Mouse (Mus musculus) midbrain, embryonic 10.5 days (tissue): ENCODE measurements around the gene Traf5. TPM values are rescaled to one million over a fixed set of nuclear protein-coding genes. Genes with fewer than 3 reads are reported as not detected.

ENCODE experiments used
- DNase-seq: peaks from one replicate; pipeline ENCODE4 v3.0.0-alpha.2; 2017; ENCODE audit warnings: low spot score
- H3K27ac ChIP-seq: fragments of 300-500 bp; sonication (generic); replicated peaks from 2 replicates; pipeline ENCODE4 v1.5.1; 2016; ENCODE audit warnings: mild to moderate bottlenecking
- H3K27me3 ChIP-seq: fragments of 300-500 bp; sonication (generic); 2 replicates; pipeline ENCODE4 v1.6.1; 2016; ENCODE audit warnings: low read depth, mild to moderate bottlenecking; ENCODE audit not compliant: poor library complexity, severe bottlenecking
- H3K36me3 ChIP-seq: fragments of 300-500 bp; sonication (generic); 2 replicates; pipeline ENCODE4 v1.6.1; 2016; ENCODE audit warnings: mild to moderate bottlenecking, moderate library complexity
- H3K4me1 ChIP-seq: fragments of 300-500 bp; sonication (generic); 2 replicates; pipeline ENCODE4 v1.6.1; 2016
- H3K4me3 ChIP-seq: fragments of 300-500 bp; sonication (generic); 2 replicates; pipeline ENCODE4 v1.5.1; 2016; ENCODE audit warnings: mild to moderate bottlenecking, moderate library complexity
- H3K9me3 ChIP-seq: fragments of 300-500 bp; sonication (generic); replicated peaks from 2 replicates; pipeline ENCODE4 v1.6.1; 2016; ENCODE audit warnings: mild to moderate bottlenecking
- WGBS: fragments of 180-500 bp; shearing (Covaris S2); methylation state at CpG from one replicate; pipeline ENCODE4 v1.1.7; 2016; 5-methylcytosine and 5-hydroxymethylcytosine counted together
- polyA plus RNA-seq: library from polyadenylated mRNA; unstranded; fragments of >200 nt; fragmentation: Nextera tagmentation; extraction: Ambion mirVana; gene quantifications from 2 replicates; pipeline ENCODE4 v1.2.1, GENCODE M21; 2016

Traf5 gene
- polyA plus RNA-seq, 1 experiment from 2014 or later, result 3.3 TPM

DNA sequence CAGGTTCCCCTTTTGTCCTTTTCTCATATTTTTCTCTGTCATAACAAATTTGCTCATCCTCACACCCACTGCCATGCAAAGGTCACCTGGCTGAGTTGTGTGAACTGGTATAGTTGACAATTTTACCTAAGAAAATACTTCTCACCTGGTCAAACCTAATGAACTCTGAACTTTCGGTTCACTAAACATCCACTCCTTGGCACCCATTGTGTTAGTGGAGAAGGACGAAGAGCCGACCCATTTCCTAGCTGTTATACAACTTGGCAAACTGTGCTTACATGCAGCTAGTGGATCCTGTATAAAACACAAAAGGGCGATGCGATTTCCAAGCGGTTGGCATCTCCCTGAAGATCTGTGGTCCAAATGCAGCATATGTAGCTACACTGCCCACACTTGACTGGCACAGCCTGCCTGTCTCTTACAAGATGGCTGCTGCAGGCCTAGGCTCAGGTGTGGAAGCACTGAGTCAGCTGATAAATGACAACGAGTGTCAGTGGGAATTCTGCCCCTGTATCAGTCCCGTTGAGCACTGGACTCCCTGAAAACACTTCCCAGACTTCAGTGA is 95.7 kb downstream of the Traf5 start:
- H3K4me1 ChIP-seq, result 0 out of 2 replicates have a peak, but pooled peaks cover 3% of the 10 kb centered on the region
- DNase-seq, result no peak
- no peak overlapping the region for H3K27ac ChIP-seq
- no peak overlapping the region for H3K4me3 ChIP-seq
- H3K9me3 ChIP-seq, result no peaks in the 10 kb centered on the region
- no peaks in the 10 kb centered on the region for H3K27me3 ChIP-seq
- no peaks in the 10 kb centered on the region for H3K36me3 ChIP-seq
- WGBS, result 92% methylated on average over 8 of the region's 8 CpGs

DNA sequence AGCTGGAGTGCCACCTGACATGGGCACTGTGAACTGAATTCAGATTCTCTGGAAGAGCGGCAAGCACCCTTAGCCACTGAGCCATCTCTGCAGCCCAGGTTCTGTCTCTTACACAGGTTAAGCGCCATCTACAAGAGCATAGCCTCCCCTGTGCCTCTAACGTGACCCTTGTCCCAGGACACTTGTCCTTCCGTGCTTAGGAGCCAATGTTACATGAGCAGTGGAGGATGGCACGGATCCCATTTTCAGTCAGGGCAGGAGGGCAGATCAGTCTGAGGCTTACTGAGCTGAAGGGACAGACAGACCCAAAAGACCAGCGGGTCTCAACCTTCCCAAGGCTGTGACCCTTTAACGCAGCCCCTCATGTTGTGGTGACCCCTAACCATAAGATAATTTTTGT is 96.4 kb downstream of the Traf5 start:
- H3K36me3 ChIP-seq, result no peaks in the 10 kb centered on the region
- 93% methylated on average over 7 of the region's 7 CpGs for WGBS
- DNase-seq, result no peak

DNA sequence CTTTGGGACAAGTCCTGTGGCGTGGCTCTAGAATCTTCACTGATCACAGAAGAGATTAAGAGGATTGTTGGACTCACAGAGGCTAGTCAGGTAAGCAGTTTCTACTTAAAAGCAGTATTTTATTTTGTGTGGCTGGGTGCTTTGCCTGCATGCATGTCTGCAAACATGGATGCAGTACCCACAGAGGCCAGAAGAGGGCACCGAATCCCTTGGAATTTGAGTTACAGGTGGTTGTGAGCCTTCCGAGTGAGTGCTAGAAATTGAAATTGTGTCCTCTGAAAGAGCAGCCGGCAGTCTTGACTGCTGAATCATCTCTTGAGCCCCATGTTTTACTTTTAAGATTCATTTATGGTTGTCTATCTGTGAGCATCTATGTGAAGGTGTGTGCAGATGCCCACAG is 96.9 kb downstream of the Traf5 start:
- Histone ChIP-seq H3K27ac (no peak overlapping the region), H3K9me3 (no peaks in the 10 kb centered on the region), H3K27me3 (no peaks in the 10 kb centered on the region), H3K36me3 (no peaks in the 10 kb centered on the region), H3K4me3 (no peak overlapping the region), H3K4me1 (peaks cover 4% of the 10 kb centered on the region; the same call in 1 of the 2 replicates)
- 64% methylated on average over 4 of the region's 4 CpGs for WGBS
- DNase-seq, result peak; percentile 64

More for the DNA sequence above, 96.4 kb downstream of the Traf5 start:
- Histone ChIP-seq H3K4me3 (no peak overlapping the region), H3K27me3 (no peaks in the 10 kb centered on the region), H3K9me3 (no peaks in the 10 kb centered on the region), H3K4me1 (0 out of 2 replicates have a peak, but pooled peaks cover 3% of the 10 kb centered on the region), H3K27ac (no peak overlapping the region)

DNA sequence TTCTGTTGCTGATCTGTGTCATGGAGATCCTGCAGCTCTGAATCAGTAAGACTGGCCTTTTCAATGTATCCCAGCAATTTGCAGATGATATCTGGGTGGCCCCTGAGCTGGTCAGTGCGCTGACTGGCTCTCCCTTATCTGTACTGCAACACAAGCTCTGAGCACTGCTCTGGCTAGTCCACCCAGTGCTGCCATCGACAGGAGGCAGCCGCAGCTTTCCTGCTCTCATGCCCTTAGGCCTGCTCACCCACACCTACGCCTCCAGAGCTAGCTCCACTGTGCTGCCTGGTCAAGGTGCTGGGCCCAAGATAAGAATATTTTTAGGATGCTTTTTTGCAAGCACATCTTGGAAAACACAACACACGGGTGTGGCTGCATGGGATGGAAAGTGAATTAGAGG is 97.9 kb downstream of the Traf5 start:
- Histone ChIP-seq H3K4me1 (peaks cover 6% of the 10 kb centered on the region; the same call in 1 of the 2 replicates), H3K27ac (no peak overlapping the region), H3K27me3 (no peaks in the 10 kb centered on the region), H3K9me3 (no peaks in the 10 kb centered on the region), H3K36me3 (no peaks in the 10 kb centered on the region), H3K4me3 (no peak overlapping the region)
- 72% methylated on average over 5 of the region's 5 CpGs for WGBS
- DNase-seq, result no peak

DNA sequence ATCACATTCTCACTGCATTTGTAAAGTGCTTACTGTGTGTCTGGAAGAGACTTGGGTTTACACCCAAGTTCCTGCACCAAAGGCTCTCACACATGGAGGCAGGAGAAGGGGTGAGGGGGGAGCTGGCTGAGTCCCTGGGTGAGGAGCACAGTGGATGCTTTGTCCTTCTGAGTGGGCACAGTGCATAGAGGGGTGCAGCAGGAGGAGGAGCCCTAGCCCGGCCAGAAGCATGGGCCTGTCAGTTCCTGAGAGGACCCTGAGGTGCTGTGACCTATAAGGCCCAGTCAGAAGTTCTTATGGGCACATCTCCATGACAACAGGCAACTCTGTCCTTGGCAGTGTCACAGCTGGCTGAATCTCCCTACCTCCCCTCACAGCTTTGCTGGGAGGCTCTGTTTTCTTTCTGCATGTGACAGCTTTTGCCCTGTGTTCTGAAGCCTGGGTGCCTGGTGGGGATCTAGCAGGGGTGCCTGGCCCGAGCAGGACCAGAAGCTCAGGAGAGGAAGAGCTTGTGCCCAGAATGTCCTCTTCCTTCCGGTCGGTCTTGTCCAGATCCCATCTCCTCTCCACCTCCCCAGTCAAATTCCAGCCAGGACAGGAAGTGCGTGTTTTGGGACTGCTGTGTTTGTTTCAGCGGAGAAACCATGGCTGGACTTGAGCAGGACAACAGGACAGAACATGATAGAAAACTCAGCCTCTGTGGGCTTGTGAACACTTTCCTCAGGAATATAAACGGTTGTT is 100.1 kb downstream of the Traf5 start:
- Histone ChIP-seq H3K4me1 (peaks cover 9% of the 10 kb centered on the region; the same call in 1 of the 2 replicates), H3K9me3 (no peaks in the 10 kb centered on the region), H3K36me3 (no peaks in the 10 kb centered on the region), H3K4me3 (no peak overlapping the region), H3K27ac (no peak overlapping the region), H3K27me3 (no peaks in the 10 kb centered on the region)
- 78% methylated on average over 7 of the region's 7 CpGs for WGBS
- no peak for DNase-seq

DNA sequence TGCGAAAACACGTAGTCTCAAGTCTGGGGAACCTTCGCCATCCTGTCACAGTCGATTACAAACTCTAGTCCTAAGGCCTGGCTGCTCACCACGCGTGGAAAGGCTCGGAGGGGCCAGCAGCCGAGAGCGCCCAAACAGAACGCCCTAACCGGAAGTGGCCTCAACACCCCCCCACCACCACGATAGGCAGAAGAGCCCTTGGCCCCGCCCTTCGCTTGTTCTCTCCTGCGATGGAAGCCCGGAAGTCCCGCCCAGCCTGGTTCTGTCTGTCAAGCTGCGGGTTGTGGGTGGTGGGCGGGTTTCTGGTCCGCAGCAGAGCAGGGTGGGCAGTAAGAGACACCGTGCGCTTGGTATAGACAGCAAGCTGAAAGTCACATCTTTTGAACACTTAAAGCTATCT is 102.4 kb downstream of the Traf5 start:
- 0% methylated on average over 22 of the region's 22 CpGs for WGBS
- no peaks in the 10 kb centered on the region for H3K36me3 ChIP-seq
- H3K27ac ChIP-seq, result peak overlapping the region; percentile 89

DNA sequence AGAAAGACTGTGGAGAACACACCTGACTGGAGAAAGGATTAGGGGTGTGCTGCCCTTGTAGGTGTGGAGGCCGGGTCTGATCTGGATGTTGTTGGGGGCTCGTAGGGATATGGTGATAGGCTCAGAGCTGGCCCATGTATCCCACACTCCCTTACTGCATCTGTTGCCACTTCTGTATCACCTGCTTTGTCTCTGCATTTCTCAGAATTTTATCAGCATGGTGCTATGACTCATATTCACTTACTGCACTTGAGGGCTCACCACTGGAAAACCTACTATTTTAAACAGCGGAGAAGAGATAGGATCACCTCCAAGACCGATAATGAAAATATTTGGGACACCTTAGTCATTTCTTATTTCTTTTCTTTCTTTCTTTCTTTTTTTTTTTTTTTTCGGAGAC is 103.3 kb downstream of the Traf5 start:
- Histone ChIP-seq H3K36me3 (no peaks in the 10 kb centered on the region), H3K27me3 (peaks cover 13% of the 10 kb centered on the region), H3K27ac (no peak overlapping the region), H3K9me3 (no peaks in the 10 kb centered on the region), H3K4me1 (peaks cover 9% of the 10 kb centered on the region; the same call in 1 of the 2 replicates), H3K4me3 (0 out of 2 replicates have a peak overlapping the region, but pooled peaks have one; percentile 71)
- no peak for DNase-seq
- 91% methylated on average over 5 of the region's 5 CpGs for WGBS

More for the DNA sequence above, 102.4 kb downstream of the Traf5 start:
- Histone ChIP-seq H3K4me3 (peak overlapping the region; percentile 71), H3K9me3 (no peaks in the 10 kb centered on the region), H3K27me3 (peaks cover 11% of the 10 kb centered on the region), H3K4me1 (peaks cover 9% of the 10 kb centered on the region; the same call in 1 of the 2 replicates)
- DNase-seq, result peak; percentile 97

DNA sequence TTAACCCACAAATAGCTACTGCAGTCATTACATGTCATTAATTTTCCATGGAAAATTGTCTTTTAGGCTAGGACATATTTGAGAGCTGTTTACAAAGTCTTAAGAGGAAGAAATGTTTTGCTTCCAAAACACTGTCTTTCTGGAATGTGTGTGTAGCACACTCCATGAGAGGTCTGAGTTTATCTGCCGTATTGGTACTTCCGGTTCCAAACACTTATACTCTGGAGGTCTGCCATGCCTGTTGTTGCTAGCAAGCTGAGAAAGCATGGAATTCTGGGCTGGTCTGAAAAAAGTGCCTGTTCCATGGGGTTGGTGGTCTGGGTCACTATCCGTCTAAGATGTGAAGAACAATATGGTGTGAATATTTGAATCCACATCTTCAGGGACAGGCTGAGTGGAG is 103.7 kb downstream of the Traf5 start:
- H3K27ac ChIP-seq, result no peak overlapping the region
- H3K36me3 ChIP-seq, result no peaks in the 10 kb centered on the region
- H3K4me1 ChIP-seq, result peaks cover 9% of the 10 kb centered on the region; the same call in 1 of the 2 replicates
- no peaks in the 10 kb centered on the region for H3K9me3 ChIP-seq
- DNase-seq, result no peak
- WGBS, result 91% methylated on average over 3 of the region's 3 CpGs
- H3K27me3 ChIP-seq, result peaks cover 13% of the 10 kb centered on the region
- H3K4me3 ChIP-seq, result no peak overlapping the region

DNA sequence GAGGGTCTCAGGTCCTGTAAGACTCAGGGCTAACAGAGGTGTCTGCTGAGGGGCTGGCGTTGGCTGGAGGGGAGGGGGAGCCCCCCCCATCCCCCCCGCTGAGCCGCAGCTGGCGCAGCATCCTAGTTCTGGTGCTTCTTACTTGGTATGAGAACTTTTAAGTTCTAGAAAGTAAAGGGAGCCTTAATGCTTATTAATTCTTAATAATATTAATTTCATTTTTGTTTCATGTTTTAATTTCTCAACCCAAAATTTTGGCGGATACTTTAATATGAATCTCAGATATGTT is 104.9 kb downstream of the Traf5 start:
- H3K27me3 ChIP-seq, result peaks cover 13% of the 10 kb centered on the region
- peaks cover 9% of the 10 kb centered on the region; the same call in 1 of the 2 replicates for H3K4me1 ChIP-seq
- no peaks in the 10 kb centered on the region for H3K9me3 ChIP-seq
- no peaks in the 10 kb centered on the region for H3K36me3 ChIP-seq
- no peak overlapping the region for H3K27ac ChIP-seq
- H3K4me3 ChIP-seq, result no peak overlapping the region
- no peak for DNase-seq
- WGBS, result 60% methylated on average over 5 of the region's 5 CpGs

DNA sequence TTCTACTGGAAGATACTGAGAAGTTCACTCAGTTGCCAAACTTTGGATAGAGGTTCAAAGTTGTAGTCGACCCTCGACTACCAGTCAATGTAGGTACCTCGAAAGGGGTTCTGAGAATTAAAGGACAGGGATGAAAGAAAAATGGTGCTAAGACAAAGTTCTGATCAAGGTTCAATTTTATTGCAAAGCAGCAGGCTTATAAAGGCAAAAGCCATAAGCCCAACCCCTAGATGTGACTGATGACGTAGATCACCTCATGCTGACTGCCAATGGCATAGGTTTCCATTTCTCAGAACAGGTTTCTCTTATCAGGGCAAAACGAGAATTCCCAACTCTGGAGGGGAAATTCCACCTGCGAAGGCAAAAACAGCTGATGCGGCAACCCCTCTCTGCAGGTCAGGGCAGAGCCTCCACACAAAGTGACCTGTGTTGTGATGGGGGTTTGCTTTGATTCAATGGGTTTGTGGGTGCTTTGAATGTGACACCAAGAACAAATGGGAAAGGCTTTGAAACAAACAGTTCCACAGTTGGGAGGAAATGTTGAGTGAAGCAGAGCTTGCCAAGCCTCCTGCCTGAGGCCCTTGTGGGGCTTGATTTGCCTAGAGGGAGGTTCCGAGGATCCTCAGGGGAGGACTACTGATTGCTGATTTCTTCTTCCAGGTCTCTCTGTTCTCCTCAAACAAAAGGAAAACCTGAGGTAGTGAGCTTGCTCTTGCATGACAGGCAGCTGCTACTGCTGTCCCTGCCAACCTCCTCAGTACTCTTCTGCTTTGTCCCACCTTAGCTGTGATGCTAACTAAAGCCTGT is 105.5 kb downstream of the Traf5 start:
- Histone ChIP-seq H3K4me3 (no peak overlapping the region), H3K36me3 (no peaks in the 10 kb centered on the region), H3K9me3 (no peaks in the 10 kb centered on the region), H3K4me1 (peaks cover 6% of the 10 kb centered on the region; the same call in 1 of the 2 replicates), H3K27me3 (peaks cover 13% of the 10 kb centered on the region), H3K27ac (no peak overlapping the region)
- WGBS, result 85% methylated on average over 8 of the region's 8 CpGs
- DNase-seq, result no peak

DNA sequence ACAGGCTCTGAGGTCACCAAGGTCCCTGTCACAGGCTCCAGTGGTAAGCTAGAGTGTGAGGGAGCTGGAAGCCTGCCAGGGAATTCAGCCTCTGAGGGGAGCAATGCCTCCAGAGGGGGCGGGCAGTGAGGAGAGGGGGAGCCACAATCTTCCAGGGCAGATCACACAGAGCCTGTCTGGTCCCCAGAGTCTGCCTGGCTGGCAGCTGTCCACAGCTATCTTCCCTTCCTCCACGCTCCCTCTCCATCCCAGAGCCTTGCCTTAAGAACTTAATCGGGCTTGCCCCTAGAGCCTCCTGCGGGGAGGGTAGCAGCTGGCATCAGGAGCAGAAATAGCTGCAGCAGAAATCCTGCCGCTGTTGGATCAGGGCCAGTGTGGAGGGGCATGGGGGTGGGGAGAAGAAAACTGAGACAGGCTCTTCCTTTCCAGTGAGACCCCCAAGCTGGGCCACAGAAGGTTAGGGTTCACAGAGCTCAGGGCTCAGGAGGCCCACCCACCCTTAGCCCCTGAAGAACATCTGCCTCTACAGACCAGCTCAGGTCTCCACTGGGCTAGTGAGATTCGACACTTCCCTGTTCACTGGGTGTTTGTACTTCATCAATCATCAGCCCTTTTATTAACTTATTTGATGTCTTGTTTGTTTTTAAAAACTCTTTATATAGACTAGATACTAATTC is 110.8 kb downstream of the Traf5 start:
- H3K36me3 ChIP-seq, result no peaks in the 10 kb centered on the region
- H3K27me3 ChIP-seq, result peaks cover 13% of the 10 kb centered on the region
- DNase-seq, result no peak
- H3K4me3 ChIP-seq, result no peak overlapping the region
- H3K4me1 ChIP-seq, result peaks cover 23% of the 10 kb centered on the region
- no peaks in the 10 kb centered on the region for H3K9me3 ChIP-seq
- H3K27ac ChIP-seq, result peak overlapping the region; percentile 38
- 59% methylated on average over 6 of the region's 6 CpGs for WGBS

DNA sequence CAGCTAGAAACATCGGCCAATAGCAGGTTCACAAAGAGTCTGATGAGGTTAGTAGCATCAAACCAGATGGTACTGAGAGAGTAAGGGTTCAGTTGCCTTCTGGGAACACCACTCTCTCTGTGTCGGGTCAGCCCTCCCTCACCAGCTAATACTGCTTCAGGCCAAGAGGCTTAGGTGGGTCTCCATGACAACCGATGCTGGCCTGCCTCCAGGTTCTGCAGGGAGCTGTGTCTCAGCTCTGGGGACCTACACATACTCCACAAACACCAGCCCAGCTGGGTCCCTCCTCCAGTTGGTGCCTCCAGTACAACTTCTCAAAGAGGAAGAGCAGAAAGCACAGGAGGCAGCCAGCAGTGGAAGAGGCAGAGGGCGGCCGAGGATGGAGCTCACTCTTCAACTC is 115.2 kb downstream of the Traf5 start, which contains the start of gene Rd3:
Rd3 (plus strand) TSS at position 184 of the 400 bp plus-strand sequence.
- Histone ChIP-seq H3K27me3 (no peaks in the 10 kb centered on the region), H3K27ac (peak within 1 kb of the TSS; percentile 42), H3K36me3 (no peaks in the 10 kb centered on the region), H3K9me3 (no peaks in the 10 kb centered on the region), H3K4me1 (peaks cover 25% of the 10 kb centered on the region), H3K4me3 (no peak within 1 kb of the TSS)
- WGBS, result 45% methylated on average over 5 of the region's 5 CpGs
- peak; percentile 33 for DNase-seq
